In the genomic region with DNA sequence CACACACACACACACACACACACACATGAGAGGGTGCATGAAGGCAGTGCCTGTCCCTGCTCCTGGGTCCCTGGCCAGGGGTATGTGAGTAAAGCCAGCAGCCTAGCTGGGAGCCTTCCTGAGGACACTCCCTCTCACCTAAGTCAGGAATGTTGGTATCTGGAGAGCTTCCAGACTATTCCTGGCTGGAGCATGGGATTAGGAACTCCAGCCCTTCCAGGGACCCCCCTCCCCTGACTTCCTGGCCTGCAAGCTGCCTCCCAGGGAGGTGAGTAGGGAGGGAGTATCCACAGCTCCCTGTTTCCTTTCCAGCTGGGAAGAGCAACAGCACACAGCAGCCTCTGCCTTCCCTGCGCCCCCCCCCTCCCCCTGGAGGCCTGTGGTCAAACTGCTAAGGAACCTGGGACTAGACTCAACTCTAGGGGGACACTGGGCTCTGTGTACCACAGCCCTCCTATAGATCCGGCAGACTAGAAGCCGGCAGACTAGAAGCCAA, we compare ENCODE assay signal across 9 mouse cellular contexts. TPM values are rescaled to one million over a fixed set of nuclear protein-coding genes. Genes with fewer than 3 reads are reported as not detected.
DNase-seq lines count a peak whose midpoint lies in the region; ATAC-seq and TF ChIP-seq lines count a peak whose summit lies in the region.
"Had no signal": no experiment of that assay in that cellular context is flagged by ENCODE, and none has a peak within 500 bp of the region (broad histone marks: within the 10 kb centered on the region; RNA-seq: fewer than 3 reads in every experiment).

No protein-coding gene starts in this region.

- H3K4me2 ChIP-seq in neural tube, embryonic 14.5 days (ENCODE audit: low read depth, low read length), result no peak overlapping the region
- peak overlapping the region; percentile 61 for H3K4me2 ChIP-seq in heart, embryonic 12.5 days
- no peak overlapping the region for H3K4me2 ChIP-seq in stomach, postnatal 0 days (replicated peaks; ENCODE audit: low read depth)
- H3K4me2 ChIP-seq: liver, embryonic 13.5 days had no signal

- TF ChIP-seq EP300 in stomach, postnatal 0 days (optimal IDR thresholded peaks at IDR 0.05), result no peak

- DNase-seq in neural tube, embryonic 10.5 days (ENCODE audit: extremely low spot score, low spot score), result no peak
- DNase-seq in kidney, postnatal 25 days, result peak; percentile 78 to 89
- DNase-seq in stomach, postnatal 0 days (ENCODE audit: low spot score), result peak; percentile 25
- DNase-seq in spleen, adult 18-20 months, result no peak
- DNase-seq in cerebellum, adult 18-20 months, result no peak
- DNase-seq: liver, embryonic 13.5 days had no signal

- peak; percentile 20; the same call in 1 of the 2 replicates for ATAC-seq in neural tube, embryonic 14.5 days (ENCODE audit: low read depth)
- peak; percentile 80 for ATAC-seq in heart, embryonic 12.5 days (ENCODE audit: insufficient number of reproducible peaks, low FRiP score)
- peak; percentile 53; the same call in 1 of the 2 replicates for ATAC-seq in stomach, postnatal 0 days (ENCODE audit: low FRiP score, low TSS enrichment)
- ATAC-seq in granulocyte monocyte progenitor cell, adult 5-6 weeks (replicated peaks; ENCODE audit: poor library complexity, severe bottlenecking), result no peak

- no peak overlapping the region for H3K4me3 ChIP-seq in neural tube, embryonic 14.5 days (ENCODE audit: low read depth, low read length)
- H3K4me3 ChIP-seq in heart, embryonic 12.5 days, result peak overlapping the region; percentile 31
- H3K4me3 ChIP-seq in stomach, postnatal 0 days (ENCODE audit: low read depth, low read length), result no peak overlapping the region
- H3K4me3 ChIP-seq: liver, embryonic 13.5 days had no signal

- H3K27me3 ChIP-seq in neural tube, embryonic 14.5 days (ENCODE audit: control insufficient read depth, insufficient read depth, low read length), result no peaks in the 10 kb centered on the region
- H3K27me3 ChIP-seq in heart, embryonic 12.5 days (replicated peaks), result 0 out of 2 replicates have a peak, but pooled peaks cover 8% of the 10 kb centered on the region
- no peaks in the 10 kb centered on the region for H3K27me3 ChIP-seq in stomach, postnatal 0 days (ENCODE audit: control insufficient read depth, insufficient read depth, low read length)
- H3K27me3 ChIP-seq: liver, embryonic 13.5 days had no signal

- 0 out of 2 replicates have a peak, but pooled peaks cover 6% of the 10 kb centered on the region for H3K4me1 ChIP-seq in neural tube, embryonic 14.5 days (ENCODE audit: control insufficient read depth, insufficient read depth, low read length)
- peaks cover 64% of the 10 kb centered on the region for H3K4me1 ChIP-seq in heart, embryonic 12.5 days (replicated peaks)
- no peaks in the 10 kb centered on the region; the same call in 1 of the 2 replicates for H3K4me1 ChIP-seq in stomach, postnatal 0 days (replicated peaks; ENCODE audit: control insufficient read depth, insufficient read depth)

- TF ChIP-seq CTCF in stomach, postnatal 0 days (IDR thresholded peaks at IDR 0.05; ENCODE audit: low read depth), result peak; percentile 48

- no peaks in the 10 kb centered on the region for H3K9me3 ChIP-seq in neural tube, embryonic 14.5 days (ENCODE audit: control insufficient read depth, low read length)
- H3K9me3 ChIP-seq in heart, embryonic 12.5 days (replicated peaks), result no peaks in the 10 kb centered on the region
- H3K9me3 ChIP-seq in stomach, postnatal 0 days (ENCODE audit: control insufficient read depth, low read length), result no peaks in the 10 kb centered on the region
- H3K9me3 ChIP-seq: liver, embryonic 13.5 days had no signal

- WGBS in neural tube, embryonic 14.5 days, result 36% methylated on average over 3 of the region's 3 CpGs
- WGBS in heart, embryonic 12.5 days, result 7% methylated on average over 3 of the region's 3 CpGs
- 30% methylated on average over 3 of the region's 3 CpGs for WGBS in stomach, postnatal 0 days

- no peak overlapping the region for H3K27ac ChIP-seq in neural tube, embryonic 14.5 days (ENCODE audit: low read depth, low read length)
- peak overlapping the region; percentile 97 for H3K27ac ChIP-seq in heart, embryonic 12.5 days (ENCODE audit: poor library complexity, severe bottlenecking)
- H3K27ac ChIP-seq in stomach, postnatal 0 days (replicated peaks), result peak overlapping the region; percentile 6; the same call in 1 of the 2 replicates
- H3K27ac ChIP-seq: liver, embryonic 13.5 days had no signal

- H3K36me3 ChIP-seq in neural tube, embryonic 14.5 days (ENCODE audit: control insufficient read depth, insufficient read depth, low read length), result no peaks in the 10 kb centered on the region
- no peaks in the 10 kb centered on the region for H3K36me3 ChIP-seq in heart, embryonic 12.5 days
- no peaks in the 10 kb centered on the region for H3K36me3 ChIP-seq in stomach, postnatal 0 days (ENCODE audit: control insufficient read depth, insufficient read depth, low read length)
- H3K36me3 ChIP-seq: liver, embryonic 13.5 days had no signal

- no peak overlapping the region for H3K9ac ChIP-seq in neural tube, embryonic 14.5 days (replicated peaks; ENCODE audit: low read depth, low read length)
- H3K9ac ChIP-seq in heart, embryonic 12.5 days, result peak overlapping the region; percentile 53
- H3K9ac ChIP-seq in stomach, postnatal 0 days (ENCODE audit: low read length), result no peak overlapping the region
- H3K9ac ChIP-seq: liver, embryonic 13.5 days had no signal

RNA-seq across cellular contexts. Expression of a gene that starts 1.2 kb away (rescaled TPM):
- polyA plus RNA-seq in neural tube, embryonic 14.5 days (2014; fragmentation: Nextera tagmentation; extraction: Ambion mirVana), result 0.08 and 0.21 TPM in 2 replicates
- 6.7 and 7.4 TPM in 2 replicates for polyA plus RNA-seq in heart, embryonic 12.5 days (2016; fragmentation: Nextera tagmentation; extraction: Ambion mirVana)
- not detected in 2 replicates for polyA plus RNA-seq in stomach, postnatal 0 days (2015; fragmentation: Nextera tagmentation; extraction: Ambion mirVana)
- total RNA-seq in granulocyte monocyte progenitor cell, adult 5-6 weeks (2014; fragmentation: Nextera tagmentation), result not detected in 2 replicates
- not detected in 2 replicates for total RNA-seq in granulocyte monocyte progenitor cell, adult 5-6 weeks (2017)

RNA-seq across cellular contexts. Expression of a gene that starts 26.1 kb away (rescaled TPM):
- polyA plus RNA-seq in neural tube, embryonic 14.5 days (2014; fragmentation: Nextera tagmentation; extraction: Ambion mirVana), result 52.3 and 63.3 TPM in 2 replicates
- polyA plus RNA-seq in heart, embryonic 12.5 days (2016; fragmentation: Nextera tagmentation; extraction: Ambion mirVana), result 0.68 and 0.88 TPM in 2 replicates
- polyA plus RNA-seq in stomach, postnatal 0 days (2015; fragmentation: Nextera tagmentation; extraction: Ambion mirVana), result 1.5 and 1.7 TPM in 2 replicates
- not detected in 2 replicates for total RNA-seq in granulocyte monocyte progenitor cell, adult 5-6 weeks (2014; fragmentation: Nextera tagmentation)
- not detected in 2 replicates for total RNA-seq in granulocyte monocyte progenitor cell, adult 5-6 weeks (2017)

Comparison
In these comparisons a context has a peak if more than half of its experiments do, and no peak if none do; other contexts are left out.
1. DNase-seq: peak in kidney, postnatal 25 days (2 of 2) and stomach, postnatal 0 days (single experiment); none in neural tube, embryonic 10.5 days (single experiment), spleen, adult 18-20 months (0 of 2) and cerebellum, adult 18-20 months (0 of 2).
2. RNA of a gene that starts 26.1 kb away (polyA plus RNA-seq): 52.3 to 63.3 TPM in neural tube, embryonic 14.5 days; 1.5 to 1.7 TPM in stomach, postnatal 0 days and 0.68 to 0.88 TPM in heart, embryonic 12.5 days; every median in the first group is over 10 times any median in the second.